10 mouse cellular contexts compared by ENCODE assay signal in the genomic region with DNA sequence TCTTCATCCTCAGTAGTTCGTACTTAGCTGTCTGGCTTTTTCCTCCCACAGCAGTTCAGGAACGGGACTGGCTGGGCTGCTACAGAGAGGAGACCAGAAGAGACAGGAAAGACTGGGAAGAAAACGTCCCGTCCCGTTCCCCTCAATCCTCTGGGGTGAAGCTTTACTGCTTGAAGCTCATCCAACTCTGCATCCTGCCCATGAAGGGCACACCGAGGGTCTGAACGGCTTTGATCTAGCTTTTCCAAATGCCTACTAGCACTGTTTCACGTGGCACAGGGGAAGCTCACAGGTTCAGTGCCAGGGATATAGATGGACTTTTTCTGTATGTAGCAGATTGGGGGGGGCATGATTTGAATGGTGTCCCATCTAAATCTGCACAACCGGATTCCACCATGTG. TPM values are rescaled to one million over a fixed set of nuclear protein-coding genes. Genes with fewer than 3 reads are reported as not detected.
DNase-seq lines count a peak whose midpoint lies in the region; ATAC-seq and TF ChIP-seq lines count a peak whose summit lies in the region.
"Had no signal": no experiment of that assay in that cellular context is flagged by ENCODE, and none has a peak within 500 bp of the region (broad histone marks: within the 10 kb centered on the region; RNA-seq: fewer than 3 reads in every experiment).

No protein-coding gene starts in this region.

- peaks cover 10% of the 10 kb centered on the region; the same call in 1 of the 2 replicates for H3K27me3 ChIP-seq in heart, embryonic 11.5 days (ENCODE audit: control insufficient read depth, insufficient read depth, low read length)
- H3K27me3 ChIP-seq in limb, embryonic 14.5 days (ENCODE audit: control insufficient read depth, insufficient read depth, low read length) = no peaks in the 10 kb centered on the region
- no peaks in the 10 kb centered on the region for H3K27me3 ChIP-seq in stomach, postnatal 0 days (ENCODE audit: control insufficient read depth, insufficient read depth, low read length)

- no peak overlapping the region for H3K9ac ChIP-seq in heart, embryonic 11.5 days (ENCODE audit: low read depth, low read length)
- peak overlapping the region; percentile 45; the same call in 1 of the 2 replicates for H3K9ac ChIP-seq in limb, embryonic 14.5 days (ENCODE audit: low read depth, low read length, severe bottlenecking)
- H3K9ac ChIP-seq in stomach, postnatal 0 days (ENCODE audit: low read length) = no peak overlapping the region

- no peak for TF ChIP-seq EP300 in stomach, postnatal 0 days (optimal IDR thresholded peaks at IDR 0.05)

- no peak for ATAC-seq in heart, embryonic 11.5 days (replicated peaks; ENCODE audit: insufficient number of reproducible peaks, low FRiP score, low TSS enrichment)
- no peak for ATAC-seq in limb, embryonic 14.5 days (ENCODE audit: low FRiP score, low read depth)
- 0 out of 2 replicates have a peak, but pooled peaks have one; percentile 4 for ATAC-seq in stomach, postnatal 0 days (ENCODE audit: low FRiP score, low TSS enrichment)
- ATAC-seq: activated CD4-positive, CD25-positive, alpha-beta regulatory T cell, adult 4 months had no signal

- H3K27ac ChIP-seq in heart, embryonic 11.5 days (ENCODE audit: low read depth, low read length) = no peak overlapping the region
- no peak overlapping the region for H3K27ac ChIP-seq in limb, embryonic 14.5 days (replicated peaks; ENCODE audit: low read depth, low read length)
- H3K27ac ChIP-seq in stomach, postnatal 0 days (replicated peaks) = no peak overlapping the region

- peak overlapping the region; percentile 44 for H3K4me3 ChIP-seq in heart, embryonic 11.5 days (ENCODE audit: low read depth, low read length)
- no peak overlapping the region for H3K4me3 ChIP-seq in limb, embryonic 14.5 days (replicated peaks; ENCODE audit: low read length)
- no peak overlapping the region for H3K4me3 ChIP-seq in stomach, postnatal 0 days (ENCODE audit: low read depth, low read length)

- no peak for TF ChIP-seq CTCF in stomach, postnatal 0 days (IDR thresholded peaks at IDR 0.05; ENCODE audit: low read depth)

- no peaks in the 10 kb centered on the region for H3K36me3 ChIP-seq in heart, embryonic 11.5 days (ENCODE audit: control insufficient read depth, insufficient read depth, low read length)
- H3K36me3 ChIP-seq in limb, embryonic 14.5 days (ENCODE audit: control insufficient read depth, insufficient read depth, low read length) = no peaks in the 10 kb centered on the region
- H3K36me3 ChIP-seq in stomach, postnatal 0 days (ENCODE audit: control insufficient read depth, insufficient read depth, low read length) = no peaks in the 10 kb centered on the region

- peaks cover 3% of the 10 kb centered on the region; the same call in 1 of the 2 replicates for H3K4me1 ChIP-seq in heart, embryonic 11.5 days (ENCODE audit: control insufficient read depth, insufficient read depth, low read length)
- peaks cover 21% of the 10 kb centered on the region for H3K4me1 ChIP-seq in limb, embryonic 14.5 days (ENCODE audit: control insufficient read depth, insufficient read depth, low read length)
- H3K4me1 ChIP-seq in stomach, postnatal 0 days (replicated peaks; ENCODE audit: control insufficient read depth, insufficient read depth) = peaks cover 4% of the 10 kb centered on the region

- peak overlapping the region; percentile 82 for H3K4me2 ChIP-seq in heart, embryonic 11.5 days
- peak overlapping the region; percentile 88 for H3K4me2 ChIP-seq in limb, embryonic 14.5 days (replicated peaks; ENCODE audit: low read depth, low read length, severe bottlenecking)
- H3K4me2 ChIP-seq in stomach, postnatal 0 days (replicated peaks; ENCODE audit: low read depth) = peak overlapping the region; percentile 74

- DNase-seq in heart, postnatal 4 days = no peak
- peak; percentile 40 for DNase-seq in testis, postnatal 10 days (ENCODE audit: low spot score)
- DNase-seq in testis, postnatal 14 days (ENCODE audit: low spot score) = no peak
- DNase-seq in limb, embryonic 14.5 days (ENCODE audit: low spot score) = no peak
- no peak for DNase-seq in stomach, postnatal 0 days (ENCODE audit: low spot score)
- DNase-seq in layer of hippocampus, adult 8-10 months (ENCODE audit: low spot score in 2 of 2) = no peak
- DNase-seq in adrenal gland, postnatal 4 days (ENCODE audit: low spot score in 2 of 2) = no peak
- DNase-seq: lung, postnatal 36 days had no signal

- no peaks in the 10 kb centered on the region for H3K9me3 ChIP-seq in heart, embryonic 11.5 days (replicated peaks; ENCODE audit: control insufficient read depth, low read length)
- H3K9me3 ChIP-seq in limb, embryonic 14.5 days (ENCODE audit: control insufficient read depth, low read length) = no peaks in the 10 kb centered on the region
- H3K9me3 ChIP-seq in stomach, postnatal 0 days (ENCODE audit: control insufficient read depth, low read length) = no peaks in the 10 kb centered on the region

- WGBS in heart, embryonic 11.5 days (ENCODE audit: insufficient replicate concordance) = 35% methylated on average over 9 of the region's 9 CpGs
- 22% methylated on average over 9 of the region's 9 CpGs for WGBS in limb, embryonic 14.5 days
- WGBS in stomach, postnatal 0 days = 39% methylated on average over 9 of the region's 9 CpGs

- no peak for TF ChIP-seq POLR2A in limb, embryonic 14.5 days (IDR thresholded peaks at IDR 0.05; ENCODE audit: borderline replicate concordance, extremely low read depth, insufficient read depth, insufficient read length)

RNA-seq across cellular contexts. Expression of a gene that starts 16.0 kb away (rescaled TPM):
- polyA plus RNA-seq in heart, embryonic 11.5 days (2014; fragmentation: Nextera tagmentation; extraction: Ambion mirVana) = 8.1 and 8.2 TPM in 2 replicates
- total RNA-seq in heart, postnatal 4 days (2021) = 1 to 10 TPM; 3.4 to 3.5 TPM
- polyA plus RNA-seq in limb, embryonic 14.5 days (2012; rRNA removed) = 20.9 and 25.5 TPM in 2 replicates
- 12.0 and 12.9 TPM in 2 replicates for polyA plus RNA-seq in limb, embryonic 14.5 days (2014; fragmentation: Nextera tagmentation; extraction: Ambion mirVana)
- polyA plus RNA-seq in stomach, postnatal 0 days (2015; fragmentation: Nextera tagmentation; extraction: Ambion mirVana) = 11.0 and 11.8 TPM in 2 replicates
- 10 to 100 TPM; 12.5 to 17.9 (median 15.2) TPM for total RNA-seq in layer of hippocampus, adult 8-10 months (2022)
- 10 to 100 TPM; 27.4 to 28.0 TPM for total RNA-seq in adrenal gland, postnatal 4 days (2021)

RNA-seq across cellular contexts. Expression of a gene that starts 43.2 kb away (rescaled TPM):
- polyA plus RNA-seq in heart, embryonic 11.5 days (2014; fragmentation: Nextera tagmentation; extraction: Ambion mirVana) = 2.3 TPM in 2 replicates
- total RNA-seq in heart, postnatal 4 days (2021) = 1 to 10 TPM; 7.6 to 8.2 TPM
- polyA plus RNA-seq in limb, embryonic 14.5 days (2012; rRNA removed) = 6.5 and 7.7 TPM in 2 replicates
- 2.4 and 2.9 TPM in 2 replicates for polyA plus RNA-seq in limb, embryonic 14.5 days (2014; fragmentation: Nextera tagmentation; extraction: Ambion mirVana)
- 1.8 and 1.9 TPM in 2 replicates for polyA plus RNA-seq in stomach, postnatal 0 days (2015; fragmentation: Nextera tagmentation; extraction: Ambion mirVana)
- total RNA-seq in layer of hippocampus, adult 8-10 months (2022) = 1 to 10 TPM; 3.7 to 7.7 (median 5.6) TPM
- 10 to 100 TPM; 54.2 to 55.8 TPM for total RNA-seq in adrenal gland, postnatal 4 days (2021)

Comparison
In these comparisons a context has a peak if more than half of its experiments do, and no peak if none do; other contexts are left out.
1. RNA of a gene that starts 43.2 kb away (total RNA-seq): 54.2 to 55.8 TPM in adrenal gland, postnatal 4 days; 7.6 to 8.2 TPM in heart, postnatal 4 days and 3.7 to 7.7 TPM in layer of hippocampus, adult 8-10 months; every median in the first group is over 4 times any median in the second.
2. Peak in every context shown above with its lines, with median percentiles within 50 percentile points of each other: H3K4me2 ChIP-seq.